Mouse (Mus musculus): ENCODE data around the gene Il17rb. TPM values are rescaled to one million over a fixed set of nuclear protein-coding genes. Genes with fewer than 3 reads are reported as not detected.
A peak's percentile ranks its signal among the peaks of the same experiment; 100 is the strongest.

Il17rb gene
- polyA plus RNA-seq (2014; fragmentation: Nextera tagmentation; extraction: Ambion mirVana): 0.60 and 0.75 TPM in 2 replicates

- H3K9me3 ChIP-seq (replicated peaks; ENCODE audit: control insufficient read depth, low read length): no peaks in the 10 kb centered on the region
- 10% methylated on average over 54 of the region's 54 CpGs for WGBS (ENCODE audit: insufficient replicate concordance)
- H3K27me3 ChIP-seq (ENCODE audit: control insufficient read depth, insufficient read depth, low read length): peaks cover 30% of the 10 kb centered on the region
- peak within 1 kb of the TSS; percentile 39; the same call in 1 of the 2 replicates for H3K9ac ChIP-seq (ENCODE audit: low read depth, low read length)
- no peaks in the 10 kb centered on the region for H3K4me1 ChIP-seq (ENCODE audit: control insufficient read depth, insufficient read depth, low read length)
- no peak within 1 kb of the TSS for H3K27ac ChIP-seq (ENCODE audit: low read depth, low read length)
- peak within 1 kb of the TSS; percentile 91 for H3K4me2 ChIP-seq
- no peak; the same call in 1 of the 2 replicates for ATAC-seq (replicated peaks; ENCODE audit: insufficient number of reproducible peaks, low FRiP score, low TSS enrichment)
- no peaks in the 10 kb centered on the region for H3K36me3 ChIP-seq (ENCODE audit: control insufficient read depth, insufficient read depth, low read length)
- peak within 1 kb of the TSS; percentile 48 for H3K4me3 ChIP-seq (ENCODE audit: low read depth, low read length)
Measured at GRCm38 (mm10) chr14:30008733-30009575, at the start of gene Il17rb, which contains the start of gene Chdh. Gene Il17rb, minus strand, starts transcription at chr14:30008896. Gene Chdh, plus strand, starts transcription at chr14:30009023.

- WGBS (ENCODE audit: insufficient replicate concordance): 71% methylated on average over 13 of the region's 13 CpGs
- no peak overlapping the region for H3K27ac ChIP-seq (ENCODE audit: low read depth, low read length)
- ATAC-seq (replicated peaks; ENCODE audit: insufficient number of reproducible peaks, low FRiP score, low TSS enrichment): no peak
Measured at GRCm38 (mm10) chr14:30056031-30056766, 47.5 kb upstream of the Il17rb start.

GRCm38 (mm10) chr14:30054922-30055321, 46.2 kb upstream of the Il17rb start:
- Histone ChIP-seq H3K9ac (ENCODE audit: low read depth, low read length) (no peak overlapping the region), H3K9me3 (replicated peaks; ENCODE audit: control insufficient read depth, low read length) (no peaks in the 10 kb centered on the region), H3K27ac (ENCODE audit: low read depth, low read length) (no peak overlapping the region), H3K36me3 (ENCODE audit: control insufficient read depth, insufficient read depth, low read length) (no peaks in the 10 kb centered on the region), H3K4me1 (ENCODE audit: control insufficient read depth, insufficient read depth, low read length) (no peaks in the 10 kb centered on the region), H3K4me3 (ENCODE audit: low read depth, low read length) (no peak overlapping the region), H3K27me3 (ENCODE audit: control insufficient read depth, insufficient read depth, low read length) (no peaks in the 10 kb centered on the region), H3K4me2 (no peak overlapping the region)
- WGBS (ENCODE audit: insufficient replicate concordance): 67% methylated on average over 7 of the region's 7 CpGs
- no peak for ATAC-seq (replicated peaks; ENCODE audit: insufficient number of reproducible peaks, low FRiP score, low TSS enrichment)

More at GRCm38 (mm10) chr14:30056031-30056766, 47.5 kb upstream of the Il17rb start:
- H3K9me3 ChIP-seq (replicated peaks; ENCODE audit: control insufficient read depth, low read length): no peaks in the 10 kb centered on the region
- no peak overlapping the region for H3K4me2 ChIP-seq
- no peak overlapping the region for H3K9ac ChIP-seq (ENCODE audit: low read depth, low read length)
- H3K4me3 ChIP-seq (ENCODE audit: low read depth, low read length): no peak overlapping the region
- H3K4me1 ChIP-seq (ENCODE audit: control insufficient read depth, insufficient read depth, low read length): no peaks in the 10 kb centered on the region
- no peaks in the 10 kb centered on the region for H3K27me3 ChIP-seq (ENCODE audit: control insufficient read depth, insufficient read depth, low read length)
- H3K36me3 ChIP-seq (ENCODE audit: control insufficient read depth, insufficient read depth, low read length): no peaks in the 10 kb centered on the region

DNA sequence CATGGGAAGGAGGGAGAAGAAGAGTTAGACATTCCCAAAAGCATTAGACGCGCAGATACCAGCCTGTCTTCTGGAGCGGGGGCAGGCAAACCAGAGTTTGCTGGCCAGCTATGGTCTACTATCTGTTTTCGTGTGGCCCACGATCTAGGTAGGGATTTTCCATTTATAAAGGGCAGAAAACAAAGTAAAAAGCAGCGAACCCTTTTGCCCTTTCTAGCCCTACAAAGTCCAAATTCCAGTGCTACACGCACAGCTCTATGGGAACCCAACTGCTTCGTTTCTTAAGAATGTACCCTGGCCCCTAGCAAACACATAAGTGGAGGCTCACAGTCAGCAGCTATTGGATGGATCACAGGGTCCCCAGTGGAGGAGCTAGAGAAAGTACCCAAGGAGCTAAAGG, 41.6 kb upstream of the Il17rb start:
- Histone ChIP-seq H3K27ac (ENCODE audit: low read depth, low read length) (no peak overlapping the region), H3K27me3 (ENCODE audit: control insufficient read depth, insufficient read depth, low read length) (no peaks in the 10 kb centered on the region), H3K9ac (ENCODE audit: low read depth, low read length) (no peak overlapping the region), H3K4me3 (ENCODE audit: low read depth, low read length) (no peak overlapping the region), H3K36me3 (ENCODE audit: control insufficient read depth, insufficient read depth, low read length) (no peaks in the 10 kb centered on the region), H3K4me2 (no peak overlapping the region), H3K4me1 (ENCODE audit: control insufficient read depth, insufficient read depth, low read length) (no peaks in the 10 kb centered on the region), H3K9me3 (replicated peaks; ENCODE audit: control insufficient read depth, low read length) (no peaks in the 10 kb centered on the region)
- WGBS (ENCODE audit: insufficient replicate concordance): 90% methylated on average over 8 of the region's 8 CpGs
- ATAC-seq (replicated peaks; ENCODE audit: insufficient number of reproducible peaks, low FRiP score, low TSS enrichment): no peak

DNA sequence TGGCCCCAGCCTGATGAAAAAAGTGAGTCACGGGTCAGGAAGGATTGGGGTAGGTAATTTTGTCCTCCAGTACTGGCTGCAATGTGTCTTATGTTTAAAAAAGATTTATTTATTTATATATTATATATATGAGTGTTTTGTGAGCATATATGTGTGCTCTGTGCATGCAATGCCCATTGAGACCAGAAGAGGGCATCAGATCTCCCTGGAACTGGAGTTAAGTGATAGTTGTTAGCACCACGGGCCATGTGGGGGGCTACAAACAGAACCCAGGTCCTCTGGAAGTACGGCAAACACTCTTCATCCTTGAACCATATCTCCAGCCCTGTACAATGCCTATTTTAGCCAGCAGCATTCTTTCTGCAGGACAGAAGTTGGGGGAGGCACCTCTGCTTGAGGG, 39.4 kb upstream of the Il17rb start:
- H3K4me3 ChIP-seq (ENCODE audit: low read depth, low read length): no peak overlapping the region
- H3K36me3 ChIP-seq (ENCODE audit: control insufficient read depth, insufficient read depth, low read length): no peaks in the 10 kb centered on the region
- H3K9me3 ChIP-seq (replicated peaks; ENCODE audit: control insufficient read depth, low read length): no peaks in the 10 kb centered on the region
- ATAC-seq (replicated peaks; ENCODE audit: insufficient number of reproducible peaks, low FRiP score, low TSS enrichment): no peak
- WGBS (ENCODE audit: insufficient replicate concordance): 87% methylated on average over 3 of the region's 3 CpGs
- H3K4me1 ChIP-seq (ENCODE audit: control insufficient read depth, insufficient read depth, low read length): 0 out of 2 replicates have a peak, but pooled peaks cover 4% of the 10 kb centered on the region
- no peaks in the 10 kb centered on the region for H3K27me3 ChIP-seq (ENCODE audit: control insufficient read depth, insufficient read depth, low read length)
- H3K27ac ChIP-seq (ENCODE audit: low read depth, low read length): no peak overlapping the region
- H3K4me2 ChIP-seq: no peak overlapping the region
- H3K9ac ChIP-seq (ENCODE audit: low read depth, low read length): no peak overlapping the region

GRCm38 (mm10) chr14:30046976-30047375, 38.3 kb upstream of the Il17rb start:
- Histone ChIP-seq H3K27ac (ENCODE audit: low read depth, low read length) (no peak overlapping the region), H3K4me2 (no peak overlapping the region), H3K9ac (ENCODE audit: low read depth, low read length) (no peak overlapping the region), H3K9me3 (replicated peaks; ENCODE audit: control insufficient read depth, low read length) (no peaks in the 10 kb centered on the region), H3K27me3 (ENCODE audit: control insufficient read depth, insufficient read depth, low read length) (no peaks in the 10 kb centered on the region), H3K4me1 (ENCODE audit: control insufficient read depth, insufficient read depth, low read length) (0 out of 2 replicates have a peak, but pooled peaks cover 4% of the 10 kb centered on the region), H3K4me3 (ENCODE audit: low read depth, low read length) (no peak overlapping the region), H3K36me3 (ENCODE audit: control insufficient read depth, insufficient read depth, low read length) (no peaks in the 10 kb centered on the region)
- WGBS (ENCODE audit: insufficient replicate concordance): 87% methylated on average over 4 of the region's 4 CpGs
- no peak for ATAC-seq (replicated peaks; ENCODE audit: insufficient number of reproducible peaks, low FRiP score, low TSS enrichment)

GRCm38 (mm10) chr14:30045704-30046220, 37.1 kb upstream of the Il17rb start:
- Histone ChIP-seq H3K27ac (ENCODE audit: low read depth, low read length) (no peak overlapping the region), H3K4me1 (ENCODE audit: control insufficient read depth, insufficient read depth, low read length) (0 out of 2 replicates have a peak, but pooled peaks cover 4% of the 10 kb centered on the region), H3K4me2 (no peak overlapping the region), H3K4me3 (ENCODE audit: low read depth, low read length) (no peak overlapping the region), H3K27me3 (ENCODE audit: control insufficient read depth, insufficient read depth, low read length) (no peaks in the 10 kb centered on the region), H3K36me3 (ENCODE audit: control insufficient read depth, insufficient read depth, low read length) (no peaks in the 10 kb centered on the region), H3K9ac (ENCODE audit: low read depth, low read length) (no peak overlapping the region), H3K9me3 (replicated peaks; ENCODE audit: control insufficient read depth, low read length) (no peaks in the 10 kb centered on the region)
- ATAC-seq (replicated peaks; ENCODE audit: insufficient number of reproducible peaks, low FRiP score, low TSS enrichment): no peak
- 66% methylated on average over 8 of the region's 8 CpGs for WGBS (ENCODE audit: insufficient replicate concordance)

DNA sequence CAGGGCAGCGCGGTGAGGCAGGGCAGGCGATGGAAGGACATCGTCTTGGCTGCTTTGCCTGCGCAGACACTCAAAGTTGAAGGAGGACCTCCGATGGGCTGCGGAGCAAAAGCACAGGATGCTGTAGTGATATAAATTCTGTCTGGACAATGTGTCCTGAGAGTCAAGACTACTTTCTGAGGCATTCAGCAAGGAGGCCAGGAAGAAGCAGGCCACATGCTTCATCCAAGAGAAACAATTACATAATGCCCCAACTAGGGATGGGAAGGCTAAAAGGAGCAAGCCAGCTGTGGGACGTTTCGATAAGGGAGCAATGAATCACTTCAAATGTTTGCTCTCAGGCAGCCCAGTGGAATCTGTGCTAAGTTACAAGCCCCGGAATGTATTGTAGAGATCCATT, 36.5 kb upstream of the Il17rb start:
- Histone ChIP-seq H3K27ac (ENCODE audit: low read depth, low read length) (no peak overlapping the region), H3K9ac (ENCODE audit: low read depth, low read length) (no peak overlapping the region), H3K9me3 (replicated peaks; ENCODE audit: control insufficient read depth, low read length) (no peaks in the 10 kb centered on the region), H3K27me3 (ENCODE audit: control insufficient read depth, insufficient read depth, low read length) (no peaks in the 10 kb centered on the region), H3K36me3 (ENCODE audit: control insufficient read depth, insufficient read depth, low read length) (no peaks in the 10 kb centered on the region), H3K4me1 (ENCODE audit: control insufficient read depth, insufficient read depth, low read length) (0 out of 2 replicates have a peak, but pooled peaks cover 4% of the 10 kb centered on the region), H3K4me2 (no peak overlapping the region), H3K4me3 (ENCODE audit: low read depth, low read length) (no peak overlapping the region)
- no peak for ATAC-seq (replicated peaks; ENCODE audit: insufficient number of reproducible peaks, low FRiP score, low TSS enrichment)
- WGBS (ENCODE audit: insufficient replicate concordance): 73% methylated on average over 10 of the region's 10 CpGs
